In the genomic region with DNA sequence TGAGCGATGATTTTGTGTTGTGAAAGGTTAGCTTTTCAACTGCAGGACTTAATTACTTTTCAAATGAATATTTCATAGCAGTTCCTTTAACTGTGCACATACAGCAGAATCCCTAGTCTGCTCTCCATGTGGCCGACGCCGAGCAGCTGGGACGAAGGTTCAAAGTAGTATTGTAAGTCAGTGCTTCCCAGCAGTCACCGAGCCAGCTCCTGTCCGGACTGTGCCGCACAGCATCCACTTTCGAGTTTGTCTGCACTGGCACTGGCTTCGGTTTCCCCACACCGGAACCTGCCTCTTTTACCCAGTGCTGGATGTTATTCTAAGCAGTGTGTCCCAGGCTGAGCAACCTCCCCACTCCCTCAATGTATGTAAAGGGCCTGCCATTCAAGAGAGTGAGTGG, we compare ENCODE assay signal across 13 mouse cellular contexts.
DNase-seq lines count a peak whose midpoint lies in the region; ATAC-seq and TF ChIP-seq lines count a peak whose summit lies in the region.
"Had no signal": no experiment of that assay in that cellular context is flagged by ENCODE, and none has a peak within 500 bp of the region (broad histone marks: within the 10 kb centered on the region; RNA-seq: fewer than 3 reads in every experiment).

No protein-coding gene starts in this region.

- WGBS in embryonic facial prominence, embryonic 14.5 days: 62% methylated on average over 11 of the region's 11 CpGs
- WGBS in embryonic facial prominence, embryonic 10.5 days: 80% methylated on average over 11 of the region's 11 CpGs
- WGBS in kidney, adult 2 months: 43% methylated on average over 11 of the region's 11 CpGs
- WGBS in kidney, embryonic 16.5 days: 69% methylated on average over 11 of the region's 11 CpGs

- H3K9ac ChIP-seq in embryonic facial prominence, embryonic 14.5 days (ENCODE audit: low read depth, low read length): no peak overlapping the region
- H3K9ac ChIP-seq in kidney, embryonic 16.5 days (replicated peaks; ENCODE audit: low read length): no peak overlapping the region
- H3K9ac ChIP-seq: intestine, embryonic 15.5 days had no signal

- TF ChIP-seq CTCF in kidney, adult 2 months (conservative IDR thresholded peaks at IDR 0.05; ENCODE audit: insufficient read depth, insufficient read length, low read depth, low read length): no peak

- no peak for TF ChIP-seq POLR2A in kidney, adult 2 months (IDR thresholded peaks at IDR 0.05; ENCODE audit: low read depth, low read length)

- intact Hi-C loops in left cerebral cortex, postnatal 36 days (cut with DNase I): no loop called here

- ATAC-seq in embryonic facial prominence, embryonic 14.5 days (ENCODE audit: low read depth): no peak
- no peak for ATAC-seq in kidney, embryonic 16.5 days (ENCODE audit: low FRiP score, low TSS enrichment)
- ATAC-seq: intestine, embryonic 15.5 days had no signal

- no peak for DNase-seq in embryonic facial prominence, embryonic 14.5 days (ENCODE audit: low spot score)
- DNase-seq in embryonic facial prominence, embryonic 10.5 days (ENCODE audit: low spot score): no peak
- DNase-seq in kidney, adult 2 months: peak; percentile 52
- peak; percentile 32 for DNase-seq in adipocyte (ENCODE audit: low spot score)
- DNase-seq in kidney, postnatal 14 days: peak; percentile 35
- DNase-seq in layer of hippocampus, postnatal 14 days (ENCODE audit: low spot score in 2 of 2): no peak
- DNase-seq in left cerebral cortex, postnatal 36 days (ENCODE audit: low spot score in 2 of 2): no peak
- DNase-seq: adrenal gland, postnatal 36 days; cerebellum, adult 8-10 months; gastrocnemius, postnatal 36 days; lung, postnatal 14 days had no signal

- H3K9me3 ChIP-seq in embryonic facial prominence, embryonic 14.5 days (ENCODE audit: control insufficient read depth, low read length): no peaks in the 10 kb centered on the region
- H3K9me3 ChIP-seq in embryonic facial prominence, embryonic 10.5 days: no peaks in the 10 kb centered on the region
- H3K9me3 ChIP-seq in kidney, embryonic 16.5 days (ENCODE audit: low read length): no peaks in the 10 kb centered on the region
- H3K9me3 ChIP-seq: intestine, embryonic 15.5 days had no signal

- H3K4me1 ChIP-seq in embryonic facial prominence, embryonic 14.5 days (ENCODE audit: control insufficient read depth, insufficient read depth, low read length): peaks cover 7% of the 10 kb centered on the region; the same call in 1 of the 2 replicates
- H3K4me1 ChIP-seq in embryonic facial prominence, embryonic 10.5 days: peaks cover 15% of the 10 kb centered on the region; the same call in 1 of the 2 replicates
- H3K4me1 ChIP-seq in kidney, adult 2 months (ENCODE audit: control insufficient read depth, insufficient read depth, low read length): peaks cover 23% of the 10 kb centered on the region
- peaks cover 10% of the 10 kb centered on the region for H3K4me1 ChIP-seq in kidney, embryonic 16.5 days (ENCODE audit: insufficient read depth, low read length)

- no peaks in the 10 kb centered on the region for H3K36me3 ChIP-seq in embryonic facial prominence, embryonic 14.5 days (ENCODE audit: control insufficient read depth, insufficient read depth, low read length)
- no peaks in the 10 kb centered on the region for H3K36me3 ChIP-seq in embryonic facial prominence, embryonic 10.5 days (replicated peaks)
- H3K36me3 ChIP-seq in kidney, adult 2 months (ENCODE audit: control insufficient read depth, insufficient read depth, low read length): no peaks in the 10 kb centered on the region
- no peaks in the 10 kb centered on the region for H3K36me3 ChIP-seq in kidney, embryonic 16.5 days (ENCODE audit: insufficient read depth, low read length)
- H3K36me3 ChIP-seq: intestine, embryonic 15.5 days had no signal

- no peak overlapping the region for H3K4me3 ChIP-seq in embryonic facial prominence, embryonic 14.5 days (ENCODE audit: low read depth, low read length)
- H3K4me3 ChIP-seq in embryonic facial prominence, embryonic 10.5 days: no peak overlapping the region
- no peak overlapping the region for H3K4me3 ChIP-seq in kidney, adult 2 months (ENCODE audit: insufficient read depth, low read depth, low read length)
- H3K4me3 ChIP-seq in kidney, embryonic 16.5 days (ENCODE audit: low read length): no peak overlapping the region
- H3K4me3 ChIP-seq: intestine, embryonic 15.5 days had no signal

- peak overlapping the region; percentile 3; the same call in 1 of the 2 replicates for H3K4me2 ChIP-seq in embryonic facial prominence, embryonic 14.5 days (ENCODE audit: low read depth, low read length)
- no peak overlapping the region for H3K4me2 ChIP-seq in kidney, embryonic 16.5 days (replicated peaks; ENCODE audit: low read depth, low read length)
- H3K4me2 ChIP-seq: intestine, embryonic 15.5 days had no signal

- H3K27me3 ChIP-seq in embryonic facial prominence, embryonic 14.5 days (replicated peaks; ENCODE audit: control insufficient read depth, insufficient read depth, low read length): no peaks in the 10 kb centered on the region
- H3K27me3 ChIP-seq in embryonic facial prominence, embryonic 10.5 days (replicated peaks; ENCODE audit: low read depth, poor library complexity, severe bottlenecking): no peaks in the 10 kb centered on the region
- H3K27me3 ChIP-seq in kidney, adult 2 months (replicated peaks; ENCODE audit: control insufficient read depth, insufficient read depth, low read length): no peaks in the 10 kb centered on the region
- no peaks in the 10 kb centered on the region for H3K27me3 ChIP-seq in kidney, embryonic 16.5 days (ENCODE audit: insufficient read depth, low read length)
- H3K27me3 ChIP-seq: intestine, embryonic 15.5 days had no signal

- H3K27ac ChIP-seq in embryonic facial prominence, embryonic 14.5 days (replicated peaks; ENCODE audit: low read depth, low read length): no peak overlapping the region
- H3K27ac ChIP-seq in embryonic facial prominence, embryonic 10.5 days (replicated peaks): no peak overlapping the region
- H3K27ac ChIP-seq in kidney, adult 2 months (ENCODE audit: insufficient read depth, low read depth, low read length): no peak overlapping the region
- H3K27ac ChIP-seq in kidney, embryonic 16.5 days (ENCODE audit: low read length): no peak overlapping the region
- H3K27ac ChIP-seq: intestine, embryonic 15.5 days had no signal

Comparison
In these comparisons a context has a peak if more than half of its experiments do, and no peak if none do; other contexts are left out.
1. DNase-seq: peak in kidney, adult 2 months (single experiment), adipocyte (single experiment) and kidney, postnatal 14 days (single experiment); none in embryonic facial prominence, embryonic 14.5 days (single experiment), embryonic facial prominence, embryonic 10.5 days (single experiment), layer of hippocampus, postnatal 14 days (0 of 2) and left cerebral cortex, postnatal 36 days (0 of 2).